Mouse (Mus musculus) lung, embryonic 14.5 days (tissue): ENCODE measurements around the gene Lrp6. TPM values are rescaled to one million over a fixed set of nuclear protein-coding genes. Genes with fewer than 3 reads are reported as not detected.

ENCODE experiments used
- ATAC-seq: fragments of 200-750 bp; cut with Nextera tagmentation; 2 replicates; pipeline ENCODE4 v1.8.0; 2017; ENCODE audit warnings: mild to moderate bottlenecking, moderate TSS enrichment, moderate library complexity; ENCODE audit not compliant: insufficient read depth
- DNase-seq: peaks from one replicate; pipeline ENCODE4 v3.0.0-alpha.2; 2015
- H3K27ac ChIP-seq: fragments of 300-500 bp; sonication (generic); 2 replicates; pipeline ENCODE4 v1.5.1; 2014; ENCODE audit warnings: low read depth, mild to moderate bottlenecking, moderate library complexity
- H3K27me3 ChIP-seq: fragments of 300-500 bp; sonication (generic); 2 replicates; pipeline ENCODE4 v1.6.1; 2014; ENCODE audit warnings: low read length, control low read depth; ENCODE audit not compliant: insufficient read depth
- H3K36me3 ChIP-seq: fragments of 300-500 bp; sonication (generic); 2 replicates; pipeline ENCODE4 v1.6.1; 2014; ENCODE audit warnings: control low read depth; ENCODE audit not compliant: insufficient read depth
- H3K4me1 ChIP-seq: fragments of 300-500 bp; sonication (generic); 2 replicates; pipeline ENCODE4 v1.6.1; 2014; ENCODE audit warnings: antibody characterized with exemption, control low read depth; ENCODE audit not compliant: insufficient read depth
- H3K4me2 ChIP-seq: fragments of 300-500 bp; sonication (generic); 2 replicates; pipeline ENCODE4 v1.6.1; 2014; ENCODE audit warnings: mild to moderate bottlenecking
- H3K4me3 ChIP-seq: fragments of 300-500 bp; sonication (generic); 2 replicates; pipeline ENCODE4 v1.5.1; 2014; ENCODE audit warnings: low read depth, low read length
- H3K9ac ChIP-seq: fragments of 300-500 bp; sonication (generic); 2 replicates; pipeline ENCODE4 v1.6.1; 2014
- H3K9me3 ChIP-seq: fragments of 300-500 bp; sonication (generic); 2 replicates; pipeline ENCODE4 v1.6.1; 2016; ENCODE audit warnings: low read depth, low read length, control low read depth
- CTCF ChIP-seq: IDR thresholded peaks from 2 replicates; pipeline ENCODE4 v1.5.1; 2016; ENCODE audit warnings: antibody characterized with exemption, low read depth
- WGBS: fragments of 180-500 bp; shearing (Covaris S2); extraction: QIAGEN DNeasy Blood & Tissue Kit; methylation state at CpG from one replicate; pipeline ENCODE4 v1.1.7; 2014; 5-methylcytosine and 5-hydroxymethylcytosine counted together
- polyA plus RNA-seq: library from polyadenylated mRNA; unstranded; fragments of >200 nt; fragmentation: Nextera tagmentation; extraction: Ambion mirVana; gene quantifications from 2 replicates; pipeline ENCODE4 v1.2.1, GENCODE M21; 2014

Gene Lrp6
- polyA plus RNA-seq, 1 experiment from 2014 or later: 35.8 TPM

GRCm38 (mm10) chr6:134535169-134535568 lies 31.6 kb downstream of the Lrp6 start:
- no peak overlapping the region for H3K9ac ChIP-seq
- H3K27me3 ChIP-seq: no peaks in the 10 kb centered on the region
- ATAC-seq (no peak), DNase-seq (no peak)
- H3K4me1 ChIP-seq: no peaks in the 10 kb centered on the region
- peaks cover 4% of the 10 kb centered on the region; the same call in 1 of the 2 replicates for H3K36me3 ChIP-seq
- TF ChIP-seq CTCF: no peak
- H3K4me2 ChIP-seq: no peak overlapping the region
- peak overlapping the region; percentile 7; the same call in 1 of the 2 replicates for H3K27ac ChIP-seq
- 51% methylated on average over 7 of the region's 7 CpGs for WGBS
- no peaks in the 10 kb centered on the region for H3K9me3 ChIP-seq
- no peak overlapping the region for H3K4me3 ChIP-seq

DNA sequence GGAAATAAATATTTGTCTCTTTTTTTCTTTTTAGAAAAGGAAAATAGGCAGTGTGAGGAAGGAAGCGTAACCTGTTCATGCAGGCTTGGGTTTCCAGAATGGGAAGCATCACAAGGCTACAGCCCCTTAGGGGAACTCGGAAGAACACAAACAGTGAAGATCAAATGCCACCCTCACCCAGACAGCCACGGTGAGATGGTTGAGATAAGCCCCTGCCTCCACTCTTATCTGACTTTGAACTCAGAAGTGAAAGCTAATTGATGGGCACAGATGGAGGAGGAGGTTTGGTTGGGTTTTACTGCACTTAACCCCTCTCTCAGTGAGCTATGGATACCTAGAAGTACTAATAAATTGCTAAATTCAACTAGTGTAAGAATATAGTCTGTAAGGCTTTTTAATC lies 33.7 kb downstream of the Lrp6 start:
- Histone ChIP-seq H3K27me3 (no peaks in the 10 kb centered on the region), H3K9me3 (no peaks in the 10 kb centered on the region), H3K4me2 (no peak overlapping the region), H3K36me3 (peaks cover 4% of the 10 kb centered on the region; the same call in 1 of the 2 replicates), H3K9ac (no peak overlapping the region), H3K4me1 (0 out of 2 replicates have a peak, but pooled peaks cover 2% of the 10 kb centered on the region), H3K4me3 (no peak overlapping the region), H3K27ac (no peak overlapping the region)
- DNase-seq (no peak), ATAC-seq (no peak)
- TF ChIP-seq CTCF: no peak
- WGBS: 41% methylated on average over 3 of the region's 3 CpGs

GRCm38 (mm10) chr6:134531950-134532349 lies 34.8 kb downstream of the Lrp6 start:
- Histone ChIP-seq H3K4me2 (no peak overlapping the region), H3K9me3 (no peaks in the 10 kb centered on the region), H3K4me1 (0 out of 2 replicates have a peak, but pooled peaks cover 9% of the 10 kb centered on the region), H3K9ac (no peak overlapping the region), H3K4me3 (no peak overlapping the region), H3K36me3 (peaks cover 4% of the 10 kb centered on the region; the same call in 1 of the 2 replicates), H3K27me3 (no peaks in the 10 kb centered on the region), H3K27ac (no peak overlapping the region)
- 24% methylated on average over 1 of the region's 1 CpGs for WGBS
- ATAC-seq (no peak), DNase-seq (no peak)
- no peak for TF ChIP-seq CTCF

GRCm38 (mm10) chr6:134529340-134529739 lies 37.4 kb downstream of the Lrp6 start:
- Histone ChIP-seq H3K9me3 (no peaks in the 10 kb centered on the region), H3K36me3 (peaks cover 4% of the 10 kb centered on the region; the same call in 1 of the 2 replicates), H3K27ac (no peak overlapping the region), H3K4me3 (no peak overlapping the region), H3K4me2 (no peak overlapping the region), H3K4me1 (0 out of 2 replicates have a peak, but pooled peaks cover 9% of the 10 kb centered on the region), H3K27me3 (no peaks in the 10 kb centered on the region), H3K9ac (no peak overlapping the region)
- DNase-seq (no peak), ATAC-seq (no peak)
- WGBS: 88% methylated on average over 4 of the region's 4 CpGs
- no peak for TF ChIP-seq CTCF

- H3K4me1 ChIP-seq: 0 out of 2 replicates have a peak, but pooled peaks cover 9% of the 10 kb centered on the region
- no peak for TF ChIP-seq CTCF
- ATAC-seq (no peak), DNase-seq (no peak)
- H3K4me2 ChIP-seq: no peak overlapping the region
- 94% methylated on average over 7 of the region's 7 CpGs for WGBS
- H3K4me3 ChIP-seq: no peak overlapping the region
- H3K9me3 ChIP-seq: no peaks in the 10 kb centered on the region
- H3K36me3 ChIP-seq: peaks cover 4% of the 10 kb centered on the region; the same call in 1 of the 2 replicates
- H3K27ac ChIP-seq: no peak overlapping the region
- no peaks in the 10 kb centered on the region for H3K27me3 ChIP-seq
- H3K9ac ChIP-seq: no peak overlapping the region
Observed at GRCm38 (mm10) chr6:134528396-134528795, 38.4 kb downstream of the Lrp6 start.

DNA sequence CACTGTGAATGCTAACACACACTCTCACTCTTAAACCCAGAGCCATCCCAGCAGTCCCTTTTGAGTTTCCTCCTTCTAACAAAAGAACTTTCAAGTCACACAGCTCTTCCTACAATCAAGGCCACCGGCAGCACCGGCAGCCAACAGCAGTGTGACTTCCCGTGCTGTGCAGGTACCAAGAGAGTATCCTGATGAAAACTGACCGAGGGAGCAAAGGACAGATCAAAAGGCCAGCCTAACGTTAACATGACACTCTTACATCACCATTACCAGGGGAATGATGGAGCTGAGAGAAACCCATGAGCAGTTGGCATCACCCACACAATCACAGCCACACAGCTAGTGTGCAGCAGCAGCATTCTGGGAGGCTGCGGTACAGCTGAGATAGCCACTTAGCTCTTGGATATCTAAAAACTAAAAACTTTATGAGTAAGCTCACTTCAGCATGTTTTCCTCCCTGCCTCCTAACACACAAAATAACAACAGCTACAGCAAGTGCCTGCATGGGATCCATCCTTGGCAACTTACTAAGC lies 39.1 kb downstream of the Lrp6 start:
- Histone ChIP-seq H3K36me3 (peaks cover 4% of the 10 kb centered on the region; the same call in 1 of the 2 replicates), H3K27ac (no peak overlapping the region), H3K27me3 (no peaks in the 10 kb centered on the region), H3K9ac (no peak overlapping the region), H3K4me3 (no peak overlapping the region), H3K4me2 (no peak overlapping the region), H3K9me3 (no peaks in the 10 kb centered on the region), H3K4me1 (0 out of 2 replicates have a peak, but pooled peaks cover 9% of the 10 kb centered on the region)
- no peak for TF ChIP-seq CTCF
- ATAC-seq (peak; percentile 35; the same call in 1 of the 2 replicates), DNase-seq (peak; percentile 15)
- WGBS: 26% methylated on average over 6 of the region's 6 CpGs

GRCm38 (mm10) chr6:134526821-134527595 lies 39.8 kb downstream of the Lrp6 start:
- H3K4me3 ChIP-seq: no peak overlapping the region
- no peak for TF ChIP-seq CTCF
- no peak for DNase-seq
- H3K27ac ChIP-seq: no peak overlapping the region
- H3K9ac ChIP-seq: no peak overlapping the region
- 39% methylated on average over 10 of the region's 10 CpGs for WGBS
- H3K4me1 ChIP-seq: 0 out of 2 replicates have a peak, but pooled peaks cover 9% of the 10 kb centered on the region
- H3K36me3 ChIP-seq: peaks cover 4% of the 10 kb centered on the region; the same call in 1 of the 2 replicates
- H3K9me3 ChIP-seq: no peaks in the 10 kb centered on the region
- H3K4me2 ChIP-seq: no peak overlapping the region
- ATAC-seq: no peak; the same call in 1 of the 2 replicates
- no peaks in the 10 kb centered on the region for H3K27me3 ChIP-seq
